Mouse (Mus musculus): ENCODE results near the gene Adgrb2. TPM values are rescaled to one million over a fixed set of nuclear protein-coding genes. Genes with fewer than 3 reads are reported as not detected.

Gene Adgrb2
- polyA plus RNA-seq, 1 experiment from 2014 or later = not detected

DNA sequence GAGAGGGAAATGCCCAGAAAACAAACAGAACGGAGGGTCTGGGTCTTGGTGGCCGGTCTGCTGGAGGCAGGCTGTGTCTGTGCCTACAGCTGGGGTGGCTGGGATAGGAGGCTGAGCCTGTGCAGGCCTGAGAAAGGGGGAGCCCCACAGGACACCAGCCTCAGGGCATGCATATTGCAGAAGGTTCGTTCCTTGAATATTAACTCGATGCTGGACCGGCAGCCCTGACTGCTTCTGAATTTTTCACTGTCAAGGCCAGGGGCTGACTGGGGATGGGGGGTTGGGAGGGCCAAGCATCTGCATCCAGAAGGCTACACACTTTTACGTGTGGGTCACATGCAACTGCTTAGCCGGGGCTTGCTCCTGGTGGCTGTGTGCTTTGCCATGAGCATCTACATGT is 48.8 kb downstream of the Adgrb2 start:
- WGBS (ENCODE audit: insufficient replicate concordance) = 66% methylated on average over 7 of the region's 7 CpGs
- Histone ChIP-seq H3K4me2 (ENCODE audit: low read depth, low read length) (no peak overlapping the region), H3K36me3 (replicated peaks; ENCODE audit: insufficient read depth, low read length) (no peaks in the 10 kb centered on the region), H3K27me3 (ENCODE audit: insufficient read depth, low read length) (peaks cover 31% of the 10 kb centered on the region), H3K4me3 (ENCODE audit: low read depth, low read length) (no peak overlapping the region), H3K9me3 (ENCODE audit: low read length) (no peaks in the 10 kb centered on the region), H3K4me1 (ENCODE audit: insufficient read depth) (no peaks in the 10 kb centered on the region), H3K9ac (replicated peaks) (no peak overlapping the region), H3K27ac (ENCODE audit: low read depth) (no peak overlapping the region)
- DNase-seq (no peak), ATAC-seq (no peak)
- TF ChIP-seq CTCF (IDR thresholded peaks at IDR 0.05; ENCODE audit: low read depth) (no peak), EP300 (IDR thresholded peaks at IDR 0.05; ENCODE audit: low read depth) (no peak)

DNA sequence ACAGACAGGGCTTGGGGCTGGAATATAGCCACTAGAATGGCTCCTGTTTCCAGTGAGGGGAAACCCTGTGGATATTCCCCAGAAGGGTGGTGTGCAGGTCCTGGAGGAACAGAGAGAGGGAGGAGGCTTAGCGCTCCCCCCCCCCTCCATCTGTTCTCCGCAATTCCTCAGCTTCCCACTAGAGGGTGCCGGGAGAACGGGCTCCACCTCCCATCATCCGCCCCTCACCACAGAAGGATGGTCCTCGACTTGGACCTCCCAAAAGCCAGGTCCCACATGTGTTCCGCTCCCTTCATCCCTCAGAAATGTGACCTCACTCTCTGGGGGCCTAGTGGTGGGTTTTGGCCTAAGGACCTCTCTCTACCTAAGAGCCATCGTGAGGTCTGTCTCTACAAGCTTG is 51.4 kb downstream of the Adgrb2 start:
- Histone ChIP-seq H3K4me2 (ENCODE audit: low read depth, low read length) (no peak overlapping the region), H3K9me3 (ENCODE audit: low read length) (no peaks in the 10 kb centered on the region), H3K27me3 (ENCODE audit: insufficient read depth, low read length) (peaks cover 31% of the 10 kb centered on the region), H3K4me1 (ENCODE audit: insufficient read depth) (no peaks in the 10 kb centered on the region), H3K4me3 (ENCODE audit: low read depth, low read length) (no peak overlapping the region), H3K9ac (replicated peaks) (no peak overlapping the region), H3K36me3 (replicated peaks; ENCODE audit: insufficient read depth, low read length) (no peaks in the 10 kb centered on the region), H3K27ac (ENCODE audit: low read depth) (no peak overlapping the region)
- DNase-seq (peak; percentile 57), ATAC-seq (no peak)
- 2% methylated on average over 8 of the region's 8 CpGs for WGBS (ENCODE audit: insufficient replicate concordance)
- no peak for TF ChIP-seq EP300 (IDR thresholded peaks at IDR 0.05; ENCODE audit: low read depth)
- TF ChIP-seq CTCF (IDR thresholded peaks at IDR 0.05; ENCODE audit: low read depth) = peak; percentile 74

DNA sequence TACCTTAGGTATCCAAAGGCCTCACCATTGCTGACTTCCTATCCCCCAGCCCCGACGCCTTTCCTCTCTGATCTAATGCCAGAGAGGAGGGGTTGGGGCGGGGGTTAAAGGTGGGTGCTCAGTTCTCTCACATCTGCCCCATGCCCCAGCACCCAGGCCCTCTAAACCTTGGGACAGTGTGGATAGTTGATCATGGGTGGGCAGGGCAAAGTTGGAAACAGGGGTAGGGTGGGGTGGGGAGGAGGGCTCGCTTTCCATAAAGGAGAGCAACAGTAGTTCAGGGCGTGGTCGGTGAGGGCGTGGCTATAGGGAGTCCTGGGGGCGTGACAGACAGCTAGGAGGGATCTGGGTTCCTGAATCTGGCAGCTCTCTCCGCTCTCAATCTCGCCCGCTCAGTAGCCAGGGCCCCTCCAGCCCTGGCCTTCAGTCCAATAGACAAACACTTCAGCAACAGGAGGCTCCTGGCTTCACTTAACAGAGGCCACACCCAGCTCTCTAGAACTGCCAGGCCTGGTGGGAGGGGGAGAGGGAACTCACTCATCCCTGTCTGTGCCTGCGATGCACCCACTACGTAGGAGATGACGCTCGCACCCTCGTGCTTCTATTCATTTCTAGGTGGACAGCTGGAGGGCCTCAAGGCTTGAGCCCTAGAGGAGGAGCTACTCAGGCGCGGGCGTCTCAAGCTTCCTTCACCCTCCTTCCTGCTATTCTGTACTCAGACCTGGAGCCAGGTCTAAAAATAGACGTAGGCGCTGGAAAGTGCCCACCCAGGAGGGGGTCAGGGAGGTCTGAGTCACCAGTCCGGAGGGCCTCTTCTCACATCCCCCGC is 52.1 kb downstream of the Adgrb2 start:
- no peak overlapping the region for H3K27ac ChIP-seq (ENCODE audit: low read depth)
- WGBS (ENCODE audit: insufficient replicate concordance) = 14% methylated on average over 23 of the region's 23 CpGs
- peaks cover 31% of the 10 kb centered on the region for H3K27me3 ChIP-seq (ENCODE audit: insufficient read depth, low read length)
- ATAC-seq (peak; percentile 41; the same call in 1 of the 2 replicates), DNase-seq (no peak)
- H3K4me1 ChIP-seq (ENCODE audit: insufficient read depth) = no peaks in the 10 kb centered on the region
- TF ChIP-seq CTCF (IDR thresholded peaks at IDR 0.05; ENCODE audit: low read depth) (no peak), EP300 (IDR thresholded peaks at IDR 0.05; ENCODE audit: low read depth) (no peak)
- no peaks in the 10 kb centered on the region for H3K9me3 ChIP-seq (ENCODE audit: low read length)
- H3K36me3 ChIP-seq (replicated peaks; ENCODE audit: insufficient read depth, low read length) = no peaks in the 10 kb centered on the region
- no peak overlapping the region for H3K4me3 ChIP-seq (ENCODE audit: low read depth, low read length)
- no peak overlapping the region for H3K9ac ChIP-seq (replicated peaks)
- H3K4me2 ChIP-seq (ENCODE audit: low read depth, low read length) = no peak overlapping the region

DNA sequence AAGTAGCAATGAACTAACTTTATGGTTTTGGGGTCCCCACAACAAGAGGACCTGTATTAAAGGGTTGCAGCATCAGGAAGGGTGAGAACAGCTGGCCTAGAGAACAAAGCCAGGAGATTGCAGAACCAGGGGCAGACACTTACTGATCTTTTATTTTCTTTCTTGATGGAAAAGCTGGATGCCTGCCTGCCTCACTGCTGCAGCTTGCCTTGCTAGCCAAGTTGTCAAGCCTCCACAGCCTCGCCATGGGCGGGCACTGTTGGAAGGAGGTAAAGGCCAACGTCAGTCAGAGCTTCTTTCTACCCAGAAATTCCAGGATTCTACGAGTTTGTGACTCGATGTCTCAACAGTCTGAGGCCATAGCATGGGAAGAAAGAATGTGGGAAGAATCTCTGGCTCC is 54.7 kb downstream of the Adgrb2 start:
- 44% methylated on average over 5 of the region's 5 CpGs for WGBS (ENCODE audit: insufficient replicate concordance)
- ATAC-seq (no peak), DNase-seq (no peak)
- Histone ChIP-seq H3K9ac (replicated peaks) (no peak overlapping the region), H3K4me2 (ENCODE audit: low read depth, low read length) (no peak overlapping the region), H3K27me3 (ENCODE audit: insufficient read depth, low read length) (peaks cover 31% of the 10 kb centered on the region), H3K36me3 (replicated peaks; ENCODE audit: insufficient read depth, low read length) (no peaks in the 10 kb centered on the region), H3K9me3 (ENCODE audit: low read length) (no peaks in the 10 kb centered on the region), H3K4me3 (ENCODE audit: low read depth, low read length) (no peak overlapping the region), H3K27ac (ENCODE audit: low read depth) (no peak overlapping the region), H3K4me1 (ENCODE audit: insufficient read depth) (no peaks in the 10 kb centered on the region)
- TF ChIP-seq CTCF (IDR thresholded peaks at IDR 0.05; ENCODE audit: low read depth) (no peak), EP300 (IDR thresholded peaks at IDR 0.05; ENCODE audit: low read depth) (no peak)

DNA sequence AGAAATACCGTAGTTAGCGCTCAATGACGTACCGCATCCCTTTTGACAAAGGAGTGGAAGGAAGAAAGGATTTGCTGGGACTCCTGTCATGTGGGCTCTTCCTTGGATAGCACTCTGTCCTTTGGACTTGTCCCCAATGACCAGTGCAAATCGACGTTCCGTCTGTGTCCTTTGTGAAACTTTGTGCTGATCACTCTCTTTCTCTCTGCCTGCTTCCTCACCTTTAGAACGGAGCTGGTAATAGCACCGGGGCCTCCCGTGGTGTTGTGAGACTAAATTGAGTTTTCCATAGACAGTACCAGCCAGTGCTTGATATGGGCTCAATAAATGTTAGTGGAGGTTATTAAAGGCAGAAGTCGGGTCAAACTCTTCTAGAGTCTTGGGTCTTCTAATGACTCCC is 56.4 kb downstream of the Adgrb2 start:
- Histone ChIP-seq H3K36me3 (replicated peaks; ENCODE audit: insufficient read depth, low read length) (no peaks in the 10 kb centered on the region), H3K27me3 (ENCODE audit: insufficient read depth, low read length) (peaks cover 24% of the 10 kb centered on the region), H3K9me3 (ENCODE audit: low read length) (no peaks in the 10 kb centered on the region), H3K27ac (ENCODE audit: low read depth) (no peak overlapping the region), H3K9ac (replicated peaks) (no peak overlapping the region), H3K4me1 (ENCODE audit: insufficient read depth) (no peaks in the 10 kb centered on the region), H3K4me3 (ENCODE audit: low read depth, low read length) (no peak overlapping the region), H3K4me2 (ENCODE audit: low read depth, low read length) (no peak overlapping the region)
- 71% methylated on average over 11 of the region's 11 CpGs for WGBS (ENCODE audit: insufficient replicate concordance)
- DNase-seq = no peak
- ATAC-seq = no peak
- TF ChIP-seq EP300 (IDR thresholded peaks at IDR 0.05; ENCODE audit: low read depth) (no peak), CTCF (IDR thresholded peaks at IDR 0.05; ENCODE audit: low read depth) (no peak)

DNA sequence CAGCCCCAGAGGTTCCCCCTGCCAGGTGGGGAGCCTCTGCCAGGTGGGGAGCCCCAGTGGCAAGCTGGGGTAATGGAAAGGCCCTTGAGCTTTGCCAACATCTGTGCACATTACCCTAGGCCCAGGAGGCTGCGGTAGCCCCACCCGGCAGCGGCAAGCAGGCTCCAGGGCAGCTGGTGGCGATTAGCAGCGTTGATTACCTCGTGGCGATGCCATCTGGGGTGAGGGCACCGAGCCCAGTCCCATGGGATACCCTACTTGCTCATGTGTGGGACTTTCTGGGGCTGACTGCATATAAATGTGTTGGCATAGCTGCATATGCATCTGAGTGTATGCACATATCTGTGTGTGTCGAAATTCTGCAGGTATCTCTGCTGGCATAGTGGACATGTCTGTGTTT is 59.5 kb downstream of the Adgrb2 start:
- 74% methylated on average over 9 of the region's 9 CpGs for WGBS (ENCODE audit: insufficient replicate concordance)
- H3K27ac ChIP-seq (ENCODE audit: low read depth) = no peak overlapping the region
- no peak overlapping the region for H3K9ac ChIP-seq (replicated peaks)
- H3K9me3 ChIP-seq (ENCODE audit: low read length) = no peaks in the 10 kb centered on the region
- DNase-seq = no peak
- peaks cover 17% of the 10 kb centered on the region for H3K27me3 ChIP-seq (ENCODE audit: insufficient read depth, low read length)
- TF ChIP-seq EP300 (IDR thresholded peaks at IDR 0.05; ENCODE audit: low read depth) = no peak
- no peak for TF ChIP-seq CTCF (IDR thresholded peaks at IDR 0.05; ENCODE audit: low read depth)
- no peaks in the 10 kb centered on the region for H3K4me1 ChIP-seq (ENCODE audit: insufficient read depth)
- H3K4me2 ChIP-seq (ENCODE audit: low read depth, low read length) = no peak overlapping the region
- no peaks in the 10 kb centered on the region for H3K36me3 ChIP-seq (replicated peaks; ENCODE audit: insufficient read depth, low read length)
- no peak overlapping the region for H3K4me3 ChIP-seq (ENCODE audit: low read depth, low read length)
- ATAC-seq = no peak
